Mouse (Mus musculus): ENCODE measurements at regions not wholly inside any gene's neighbourhood (a gene's known extent, or its start where the extent isn't known, plus 50 kb on each side); places are given as distances from the start of the nearest gene placed in this dataset.

DNA sequence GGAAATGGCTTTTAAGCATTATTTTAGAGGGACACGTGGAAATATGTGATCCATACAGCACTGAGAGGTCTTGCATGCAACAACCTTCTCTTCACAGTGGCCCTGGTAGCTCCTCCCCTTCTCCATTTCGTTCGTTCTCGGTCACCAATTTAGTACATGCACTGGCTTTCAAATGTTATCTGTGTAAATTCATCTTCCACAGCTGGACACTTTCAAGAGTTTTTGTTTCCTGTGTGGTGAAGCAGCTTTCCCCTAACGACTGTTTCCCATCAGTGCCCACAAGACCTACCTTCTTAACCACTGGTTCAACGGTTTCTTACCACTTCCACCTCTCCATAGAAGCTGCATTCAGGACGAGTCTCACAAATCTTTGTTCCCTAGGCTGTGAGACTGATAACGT is 368.8 kb downstream of the Ptprc start:
- ATAC-seq (ENCODE audit: low read depth) = no peak
- no peaks in the 10 kb centered on the region for H3K27me3 ChIP-seq (replicated peaks; ENCODE audit: control insufficient read depth, insufficient read depth, low read length)

GRCm38 (mm10) chr1:137806252-137806651 is 369.3 kb downstream of the Ptprc start:
- H3K4me3 ChIP-seq (ENCODE audit: low read depth, low read length) = no peak overlapping the region
- no peak overlapping the region for H3K4me2 ChIP-seq (ENCODE audit: low read depth, low read length)
- no peaks in the 10 kb centered on the region for H3K4me1 ChIP-seq (ENCODE audit: control insufficient read depth, insufficient read depth, low read length)
- no peaks in the 10 kb centered on the region for H3K27me3 ChIP-seq (replicated peaks; ENCODE audit: control insufficient read depth, insufficient read depth, low read length)
- ATAC-seq (ENCODE audit: low read depth) (no peak), DNase-seq (ENCODE audit: low spot score) (no peak)
- no peak overlapping the region for H3K9ac ChIP-seq (ENCODE audit: low read depth, low read length)
- no peak overlapping the region for H3K27ac ChIP-seq (replicated peaks; ENCODE audit: low read depth, low read length)
- WGBS = 76% methylated on average over 8 of the region's 8 CpGs
- no peaks in the 10 kb centered on the region for H3K36me3 ChIP-seq (ENCODE audit: control insufficient read depth, insufficient read depth, low read length)
- H3K9me3 ChIP-seq (ENCODE audit: control insufficient read depth, low read length) = no peaks in the 10 kb centered on the region

More for the DNA sequence above, 368.8 kb downstream of the Ptprc start:
- H3K9me3 ChIP-seq (ENCODE audit: control insufficient read depth, low read length) = no peaks in the 10 kb centered on the region
- H3K4me1 ChIP-seq (ENCODE audit: control insufficient read depth, insufficient read depth, low read length) = no peaks in the 10 kb centered on the region
- DNase-seq (ENCODE audit: low spot score) = no peak
- H3K36me3 ChIP-seq (ENCODE audit: control insufficient read depth, insufficient read depth, low read length) = no peaks in the 10 kb centered on the region
- no peak overlapping the region for H3K4me2 ChIP-seq (ENCODE audit: low read depth, low read length)
- no peak overlapping the region for H3K4me3 ChIP-seq (ENCODE audit: low read depth, low read length)
- 65% methylated on average over 8 of the region's 8 CpGs for WGBS
- H3K9ac ChIP-seq (ENCODE audit: low read depth, low read length) = no peak overlapping the region
- H3K27ac ChIP-seq (replicated peaks; ENCODE audit: low read depth, low read length) = no peak overlapping the region

DNA sequence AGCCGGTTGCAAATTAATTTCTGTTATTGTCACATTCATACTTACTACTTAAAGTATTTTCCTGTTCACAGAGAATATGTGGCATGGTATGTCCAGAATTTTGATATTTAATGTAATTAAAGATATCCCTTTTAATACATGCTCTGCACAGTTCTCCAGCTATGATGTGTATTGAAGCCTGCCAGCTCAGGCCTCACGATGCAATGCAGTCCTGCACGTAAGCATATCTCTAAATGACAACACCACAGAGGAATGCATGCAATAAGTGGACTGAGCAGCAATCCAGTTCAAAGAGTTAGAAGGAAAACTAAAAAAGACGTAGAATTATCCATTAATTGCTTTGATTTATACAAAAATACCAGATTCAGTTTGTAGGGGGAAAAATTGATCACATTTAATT is 373.4 kb downstream of the Ptprc start:
- H3K36me3 ChIP-seq (ENCODE audit: control insufficient read depth, insufficient read depth, low read length) = no peaks in the 10 kb centered on the region
- no peak for ATAC-seq (ENCODE audit: low read depth)
- 63% methylated on average over 4 of the region's 4 CpGs for WGBS

GRCm38 (mm10) chr1:137800752-137801151 is 374.8 kb downstream of the Ptprc start:
- no peaks in the 10 kb centered on the region for H3K36me3 ChIP-seq (ENCODE audit: control insufficient read depth, insufficient read depth, low read length)
- no peaks in the 10 kb centered on the region for H3K27me3 ChIP-seq (replicated peaks; ENCODE audit: control insufficient read depth, insufficient read depth, low read length)
- no peaks in the 10 kb centered on the region for H3K9me3 ChIP-seq (ENCODE audit: control insufficient read depth, low read length)
- no peak overlapping the region for H3K9ac ChIP-seq (ENCODE audit: low read depth, low read length)
- H3K4me1 ChIP-seq (ENCODE audit: control insufficient read depth, insufficient read depth, low read length) = no peaks in the 10 kb centered on the region
- DNase-seq (ENCODE audit: low spot score) = no peak
- ATAC-seq (ENCODE audit: low read depth) = no peak
- H3K27ac ChIP-seq (replicated peaks; ENCODE audit: low read depth, low read length) = no peak overlapping the region
- H3K4me2 ChIP-seq (ENCODE audit: low read depth, low read length) = no peak overlapping the region
- WGBS = 64% methylated on average over 2 of the region's 2 CpGs
- no peak overlapping the region for H3K4me3 ChIP-seq (ENCODE audit: low read depth, low read length)

More for the DNA sequence above, 373.4 kb downstream of the Ptprc start:
- Histone ChIP-seq H3K4me3 (ENCODE audit: low read depth, low read length) (no peak overlapping the region), H3K9ac (ENCODE audit: low read depth, low read length) (no peak overlapping the region), H3K4me1 (ENCODE audit: control insufficient read depth, insufficient read depth, low read length) (no peaks in the 10 kb centered on the region), H3K9me3 (ENCODE audit: control insufficient read depth, low read length) (no peaks in the 10 kb centered on the region), H3K27me3 (replicated peaks; ENCODE audit: control insufficient read depth, insufficient read depth, low read length) (no peaks in the 10 kb centered on the region), H3K4me2 (ENCODE audit: low read depth, low read length) (no peak overlapping the region), H3K27ac (replicated peaks; ENCODE audit: low read depth, low read length) (no peak overlapping the region)
- DNase-seq (ENCODE audit: low spot score) = no peak

GRCm38 (mm10) chr1:137788789-137789188 is 386.7 kb downstream of the Ptprc start:
- no peaks in the 10 kb centered on the region for H3K27me3 ChIP-seq (replicated peaks; ENCODE audit: control insufficient read depth, insufficient read depth, low read length)
- H3K27ac ChIP-seq (replicated peaks; ENCODE audit: low read depth, low read length) = no peak overlapping the region
- no peaks in the 10 kb centered on the region for H3K4me1 ChIP-seq (ENCODE audit: control insufficient read depth, insufficient read depth, low read length)
- H3K9ac ChIP-seq (ENCODE audit: low read depth, low read length) = no peak overlapping the region
- no peaks in the 10 kb centered on the region for H3K36me3 ChIP-seq (ENCODE audit: control insufficient read depth, insufficient read depth, low read length)
- H3K4me2 ChIP-seq (ENCODE audit: low read depth, low read length) = no peak overlapping the region
- H3K9me3 ChIP-seq (ENCODE audit: control insufficient read depth, low read length) = no peaks in the 10 kb centered on the region
- DNase-seq (ENCODE audit: low spot score) (no peak), ATAC-seq (ENCODE audit: low read depth) (no peak)
- no peak overlapping the region for H3K4me3 ChIP-seq (ENCODE audit: low read depth, low read length)
- WGBS = 76% methylated on average over 3 of the region's 3 CpGs

DNA sequence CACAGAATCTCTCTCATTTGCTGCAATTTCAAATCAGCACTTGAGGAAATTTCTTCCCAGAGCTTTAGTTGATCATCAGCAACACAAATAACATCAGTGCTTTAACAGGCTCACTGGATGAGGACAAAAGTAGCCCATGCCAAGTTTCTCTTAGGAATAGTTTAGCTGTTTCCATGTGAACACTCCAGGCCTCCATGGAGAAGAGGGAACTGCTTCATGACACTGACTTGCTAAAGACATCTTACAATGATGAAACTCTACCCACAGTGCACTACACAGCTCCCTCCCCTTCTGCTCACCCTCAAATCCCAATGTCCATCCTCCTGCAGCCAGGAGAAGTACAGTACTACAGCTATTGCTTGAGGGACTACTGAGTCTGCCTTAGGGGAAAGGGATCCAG is 388.9 kb downstream of the Ptprc start:
- Histone ChIP-seq H3K9ac (ENCODE audit: low read depth, low read length) (no peak overlapping the region), H3K4me3 (ENCODE audit: low read depth, low read length) (no peak overlapping the region), H3K4me2 (ENCODE audit: low read depth, low read length) (no peak overlapping the region), H3K4me1 (ENCODE audit: control insufficient read depth, insufficient read depth, low read length) (no peaks in the 10 kb centered on the region), H3K9me3 (ENCODE audit: control insufficient read depth, low read length) (no peaks in the 10 kb centered on the region), H3K27me3 (replicated peaks; ENCODE audit: control insufficient read depth, insufficient read depth, low read length) (no peaks in the 10 kb centered on the region), H3K36me3 (ENCODE audit: control insufficient read depth, insufficient read depth, low read length) (no peaks in the 10 kb centered on the region), H3K27ac (replicated peaks; ENCODE audit: low read depth, low read length) (no peak overlapping the region)
- ATAC-seq (ENCODE audit: low read depth) (no peak), DNase-seq (ENCODE audit: low spot score) (no peak)

DNA sequence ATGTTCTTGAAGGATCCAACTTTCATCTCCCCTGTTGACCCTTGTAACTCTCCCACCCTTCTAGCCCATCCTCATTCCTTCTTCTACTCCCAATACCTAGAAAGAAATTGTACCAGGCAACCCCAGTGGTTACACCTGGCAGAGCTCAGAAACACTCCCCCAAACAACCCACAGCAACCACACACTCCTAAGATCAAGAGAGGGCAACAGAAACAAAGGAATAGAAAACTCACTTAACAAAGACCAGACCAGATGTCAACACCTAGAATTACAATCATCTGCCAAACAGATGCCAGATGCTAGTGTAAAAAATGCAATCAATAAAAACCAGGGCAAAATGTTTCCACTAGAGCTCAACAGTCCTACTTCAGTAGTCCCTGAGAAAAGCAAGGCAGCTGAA is 400.9 kb downstream of the Ptprc start:
- Histone ChIP-seq H3K4me3 (ENCODE audit: low read depth, low read length) (no peak overlapping the region), H3K27me3 (replicated peaks; ENCODE audit: control insufficient read depth, insufficient read depth, low read length) (no peaks in the 10 kb centered on the region), H3K4me1 (ENCODE audit: control insufficient read depth, insufficient read depth, low read length) (0 out of 2 replicates have a peak, but pooled peaks cover 4% of the 10 kb centered on the region), H3K4me2 (ENCODE audit: low read depth, low read length) (no peak overlapping the region), H3K9me3 (ENCODE audit: control insufficient read depth, low read length) (no peaks in the 10 kb centered on the region), H3K36me3 (ENCODE audit: control insufficient read depth, insufficient read depth, low read length) (no peaks in the 10 kb centered on the region), H3K27ac (replicated peaks; ENCODE audit: low read depth, low read length) (no peak overlapping the region), H3K9ac (ENCODE audit: low read depth, low read length) (no peak overlapping the region)
- ATAC-seq (ENCODE audit: low read depth) = no peak
- no peak for DNase-seq (ENCODE audit: low spot score)

DNA sequence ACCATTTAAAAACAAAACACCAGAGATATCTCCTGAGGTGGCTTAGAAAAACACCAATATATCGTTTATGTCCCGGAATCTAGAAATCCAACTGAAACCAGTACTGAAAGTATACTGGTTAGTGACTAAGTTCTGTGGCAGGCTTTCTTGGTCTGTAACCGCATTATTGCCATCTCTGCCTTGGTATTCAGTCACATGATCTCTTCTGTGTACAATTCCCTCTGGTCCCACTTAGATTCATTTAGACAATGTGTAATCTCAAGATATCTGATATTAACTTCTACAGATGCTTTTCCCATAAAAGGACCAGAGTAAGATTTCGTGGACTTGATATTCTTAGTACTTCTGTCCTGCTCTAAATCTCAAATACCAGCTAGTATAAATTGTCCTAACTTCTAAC is 414.7 kb downstream of the Ptprc start:
- ATAC-seq (ENCODE audit: low read depth) = no peak
- Histone ChIP-seq H3K4me3 (ENCODE audit: low read depth, low read length) (no peak overlapping the region), H3K9me3 (ENCODE audit: control insufficient read depth, low read length) (no peaks in the 10 kb centered on the region), H3K4me2 (ENCODE audit: low read depth, low read length) (no peak overlapping the region), H3K4me1 (ENCODE audit: control insufficient read depth, insufficient read depth, low read length) (no peaks in the 10 kb centered on the region), H3K36me3 (ENCODE audit: control insufficient read depth, insufficient read depth, low read length) (no peaks in the 10 kb centered on the region), H3K27me3 (replicated peaks; ENCODE audit: control insufficient read depth, insufficient read depth, low read length) (no peaks in the 10 kb centered on the region), H3K27ac (replicated peaks; ENCODE audit: low read depth, low read length) (no peak overlapping the region), H3K9ac (ENCODE audit: low read depth, low read length) (no peak overlapping the region)
- whole genome bisulfite sequencing = 84% methylated on average over 4 of the region's 4 CpGs
- no peak for DNase-seq (ENCODE audit: low spot score)

GRCm38 (mm10) chr1:137751446-137751961 is 424.0 kb downstream of the Ptprc start:
- no peaks in the 10 kb centered on the region for H3K36me3 ChIP-seq (ENCODE audit: control insufficient read depth, insufficient read depth, low read length)
- no peaks in the 10 kb centered on the region for H3K27me3 ChIP-seq (replicated peaks; ENCODE audit: control insufficient read depth, insufficient read depth, low read length)
- 62% methylated on average over 7 of the region's 7 CpGs for WGBS
- H3K4me1 ChIP-seq (ENCODE audit: control insufficient read depth, insufficient read depth, low read length) = no peaks in the 10 kb centered on the region
- no peak overlapping the region for H3K4me2 ChIP-seq (ENCODE audit: low read depth, low read length)
- H3K9me3 ChIP-seq (ENCODE audit: control insufficient read depth, low read length) = no peaks in the 10 kb centered on the region
- no peak overlapping the region for H3K4me3 ChIP-seq (ENCODE audit: low read depth, low read length)
- no peak for ATAC-seq (ENCODE audit: low read depth)
- no peak for DNase-seq (ENCODE audit: low spot score)
- no peak overlapping the region for H3K9ac ChIP-seq (ENCODE audit: low read depth, low read length)
- H3K27ac ChIP-seq (replicated peaks; ENCODE audit: low read depth, low read length) = no peak overlapping the region
